Mouse (Mus musculus) bone marrow, adult 2 months (tissue): ENCODE data around the gene Sp110.
"Not testable (repeated sequence)": the region's sequence is repeated elsewhere in the genome, so short reads cannot be mapped to it uniquely, and the experiment has no call there.

Experiments used
- CTCF ChIP-seq: fragments of 200-500 bp; IDR thresholded peaks from 2 replicates; pipeline ENCODE4 v1.5.1; 2011; ENCODE audit warnings: low read length, control low read depth; ENCODE audit not compliant: control insufficient read depth, insufficient read depth
- POLR2A ChIP-seq: fragments of 200-500 bp; IDR thresholded peaks from 2 replicates; pipeline ENCODE4 v1.6.1; 2011; ENCODE audit warnings: low read depth, mild to moderate bottlenecking, control low read depth, low read length, borderline replicate concordance; ENCODE audit not compliant: control insufficient read depth

GRCm38 (mm10) chr1:85588697-85589096 is 9.9 kb downstream of the Sp110 start:
- not testable (repeated sequence) for TF ChIP-seq POLR2A, CTCF
